Mouse (Mus musculus) right cerebral cortex, postnatal 4 days (tissue): Measurements from ENCODE around the gene Myh13.

ENCODE experiments used
- DNase-seq: peaks from one replicate; pipeline ENCODE4 v3.0.0-alpha.2; 2022

Gene Myh13

DNA sequence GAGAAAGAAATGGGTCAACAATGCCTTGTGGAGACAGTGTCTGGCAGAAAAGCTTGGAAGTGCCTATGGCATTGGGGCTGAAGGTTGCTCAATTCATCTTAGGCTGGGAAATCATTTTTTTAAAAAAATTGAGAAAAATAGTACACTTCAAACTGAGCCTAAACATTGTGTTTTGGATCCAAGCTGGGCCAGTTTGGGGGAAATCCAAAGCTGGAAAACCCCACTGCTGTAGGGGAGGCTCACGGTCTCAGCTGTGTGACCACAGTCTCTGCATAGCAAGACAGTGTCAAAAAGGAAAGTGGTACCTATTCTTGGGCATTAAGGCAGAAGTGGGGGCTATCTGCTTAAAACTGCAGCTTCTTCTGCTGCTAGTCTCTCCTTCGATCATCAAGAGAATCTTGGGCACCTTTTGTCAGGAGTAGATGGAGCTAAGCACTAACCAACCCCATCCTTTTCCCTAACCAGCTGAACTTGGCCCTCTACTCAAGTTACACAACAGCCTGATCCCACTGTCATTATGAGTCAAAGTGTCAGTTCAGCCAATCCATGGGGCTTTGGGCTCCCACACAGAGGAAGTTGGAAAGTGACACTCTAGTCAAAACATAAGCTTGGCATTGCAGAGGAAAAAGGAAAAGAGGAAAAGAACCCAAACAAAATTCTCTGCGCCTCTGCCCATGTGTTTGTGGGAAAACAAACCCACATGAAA lies 69.4 kb downstream of the Myh13 start:
- no peak for DNase-seq

DNA sequence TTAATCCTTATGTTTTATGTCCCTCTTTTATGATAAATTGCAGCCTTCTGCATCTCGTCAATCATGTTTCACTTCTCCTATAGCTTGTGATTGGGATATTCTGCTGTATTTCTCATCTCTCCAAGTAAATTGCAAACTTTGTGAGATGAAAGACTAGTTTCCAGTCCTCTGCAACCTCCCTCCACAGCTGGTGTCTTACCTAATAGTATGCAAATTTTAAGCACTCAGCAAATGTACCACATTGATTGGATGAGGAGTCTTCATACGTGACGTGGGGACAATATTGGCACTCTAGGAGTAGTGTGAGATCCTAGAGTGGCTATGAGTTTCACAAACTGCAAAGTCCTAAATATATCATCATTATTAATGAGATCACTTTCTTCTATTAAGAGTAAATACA lies 70.9 kb downstream of the Myh13 start:
- no peak for DNase-seq

DNA sequence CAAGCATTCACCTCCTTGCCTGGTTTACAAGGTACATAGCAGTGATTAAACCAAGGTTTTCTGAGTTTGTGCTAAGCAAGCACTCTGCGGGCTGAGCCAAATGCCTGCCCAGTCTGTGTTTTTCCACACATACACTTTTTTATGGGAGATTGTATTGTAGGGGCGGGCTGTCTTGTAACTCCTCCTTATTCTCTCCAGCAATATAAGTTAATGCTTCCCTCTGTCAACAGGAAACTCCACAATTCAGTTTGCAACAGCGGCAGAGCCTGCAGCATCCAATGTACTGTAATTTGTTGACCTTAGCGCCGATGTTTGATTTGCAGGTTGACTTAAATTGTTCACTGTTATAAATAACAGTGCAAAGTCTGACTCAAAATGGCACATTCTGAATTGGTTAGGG lies 79.5 kb downstream of the Myh13 start:
- no peak for DNase-seq

DNA sequence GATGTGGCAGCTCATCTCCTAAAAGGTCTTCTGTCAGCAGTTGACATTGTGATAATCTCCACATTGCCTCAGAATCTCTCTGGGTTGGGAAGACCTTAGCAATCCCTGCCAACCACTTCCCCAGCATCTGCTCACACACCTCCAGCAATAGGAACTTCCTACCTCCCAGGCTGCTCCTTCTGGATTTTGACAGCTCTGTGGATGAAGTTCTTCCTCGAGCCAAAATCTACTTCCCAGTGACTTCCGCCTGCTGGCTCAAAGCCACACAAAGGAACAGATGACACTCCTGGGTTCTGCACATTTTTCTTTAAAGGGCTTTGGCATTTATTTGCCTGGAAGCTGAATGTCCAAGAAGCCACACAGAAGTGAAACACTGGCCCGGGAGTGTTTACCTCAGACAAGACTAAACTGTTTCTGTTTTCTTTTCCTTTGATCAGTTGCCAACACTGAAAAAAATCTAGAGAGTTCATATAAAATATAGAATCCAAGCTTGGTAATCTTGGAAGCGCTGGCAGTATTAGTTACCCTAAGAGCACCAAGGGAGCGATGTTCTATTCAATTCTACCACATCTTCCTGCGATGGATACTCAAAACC lies 93.0 kb downstream of the Myh13 start:
- DNase-seq, result no peak
